Comparison of ENCODE assay signal across 22 mouse cellular contexts in genomic region chr3:37381457-37381856, GRCm38 (mm10). TPM values are rescaled to one million over a fixed set of nuclear protein-coding genes. Genes with fewer than 3 reads are reported as not detected.
A peak's percentile ranks its signal among the peaks of the same experiment; 100 is the strongest.
DNase-seq lines count a peak whose midpoint lies in the region; ATAC-seq and TF ChIP-seq lines count a peak whose summit lies in the region.
"Had no signal": no experiment of that assay in that cellular context is flagged by ENCODE, and none has a peak within 500 bp of the region (broad histone marks: within the 10 kb centered on the region; RNA-seq: fewer than 3 reads in every experiment).

No protein-coding gene starts in this region.

- no peaks in the 10 kb centered on the region for H3K36me3 ChIP-seq in heart, adult 2 months (ENCODE audit: control insufficient read depth, insufficient read depth, low read length)
- H3K36me3 ChIP-seq in lung, postnatal 0 days (ENCODE audit: insufficient read depth, low read length) = no peaks in the 10 kb centered on the region
- H3K36me3 ChIP-seq in limb, embryonic 14.5 days (ENCODE audit: control insufficient read depth, insufficient read depth, low read length) = no peaks in the 10 kb centered on the region
- H3K36me3 ChIP-seq: forebrain, embryonic 12.5 days; G1E; hindbrain, embryonic 10.5 days; intestine, embryonic 15.5 days had no signal

- DNase-seq in heart, adult 2 months = no peak
- DNase-seq in heart, adult 8-10 months (ENCODE audit: low spot score) = no peak
- DNase-seq in lung, postnatal 0 days (ENCODE audit: low spot score) = no peak
- no peak for DNase-seq in lung, postnatal 14 days
- DNase-seq in limb, embryonic 14.5 days (ENCODE audit: low spot score) = peak; percentile 31
- DNase-seq in B cell, adult 2 months = no peak
- DNase-seq: adrenal gland, postnatal 25 days; cerebellum, adult 18-20 months; cerebellum, adult 9-11 months; cerebellum, postnatal 36 days; gastrocnemius, postnatal 14 days had no signal

- H3K4me3 ChIP-seq in heart, adult 2 months = no peak overlapping the region
- H3K4me3 ChIP-seq in lung, postnatal 0 days (ENCODE audit: low read depth, low read length) = no peak overlapping the region
- no peak overlapping the region for H3K4me3 ChIP-seq in embryonic fibroblast, embryonic 13.5 days (ENCODE audit: insufficient read depth, low read length)
- no peak overlapping the region for H3K4me3 ChIP-seq in limb, embryonic 14.5 days (replicated peaks; ENCODE audit: low read length)
- H3K4me3 ChIP-seq: forebrain, embryonic 12.5 days; hindbrain, embryonic 10.5 days; intestine, embryonic 15.5 days had no signal

- no peak overlapping the region for H3K4me2 ChIP-seq in lung, postnatal 0 days (replicated peaks; ENCODE audit: low read depth, low read length)
- H3K4me2 ChIP-seq in limb, embryonic 14.5 days (replicated peaks; ENCODE audit: low read depth, low read length, severe bottlenecking) = no peak overlapping the region
- H3K4me2 ChIP-seq: forebrain, embryonic 12.5 days; heart, embryonic 11.5 days; hindbrain, embryonic 14.5 days; intestine, embryonic 15.5 days had no signal

- TF ChIP-seq EP300 in heart, adult 2 months (IDR thresholded peaks at IDR 0.05; ENCODE audit: insufficient read depth, low read depth, low read length) = no peak
- TF ChIP-seq EP300 in lung, postnatal 0 days (IDR thresholded peaks at IDR 0.05) = no peak

- intact Hi-C loops in heart, adult 2 months (cut with DNase I) = loop anchor here (5.0 kb wide), 1 partner anchor 34 kb away; the partner anchor contains the start of gene Fgf2

- no peak for ATAC-seq in lung, postnatal 0 days
- no peak for ATAC-seq in limb, embryonic 14.5 days (ENCODE audit: low FRiP score, low read depth)
- ATAC-seq in monocyte, adult 5-6 weeks (replicated peaks; ENCODE audit: insufficient number of reproducible peaks, low FRiP score, low TSS enrichment, poor library complexity, severe bottlenecking) = no peak
- ATAC-seq: CD4-positive, CD25-positive, alpha-beta regulatory T cell, adult 4 months; forebrain, embryonic 16.5 days; intestine, embryonic 15.5 days had no signal

- peaks cover 19% of the 10 kb centered on the region for H3K4me1 ChIP-seq in heart, adult 2 months (ENCODE audit: control insufficient read depth, insufficient read depth, low read length)
- H3K4me1 ChIP-seq in lung, postnatal 0 days (ENCODE audit: insufficient read depth, low read depth, low read length) = peaks cover 5% of the 10 kb centered on the region; the same call in 1 of the 2 replicates
- H3K4me1 ChIP-seq in embryonic fibroblast, embryonic 13.5 days (ENCODE audit: control insufficient read depth, insufficient read depth, low read length) = peaks cover 7% of the 10 kb centered on the region
- peaks cover 49% of the 10 kb centered on the region for H3K4me1 ChIP-seq in limb, embryonic 14.5 days (ENCODE audit: control insufficient read depth, insufficient read depth, low read length)
- H3K4me1 ChIP-seq: forebrain, embryonic 12.5 days had no signal

- H3K27me3 ChIP-seq in heart, adult 2 months (ENCODE audit: control insufficient read depth, insufficient read depth, low read length) = no peaks in the 10 kb centered on the region
- no peaks in the 10 kb centered on the region for H3K27me3 ChIP-seq in lung, postnatal 0 days (replicated peaks; ENCODE audit: insufficient read depth, low read length)
- H3K27me3 ChIP-seq in limb, embryonic 14.5 days (ENCODE audit: control insufficient read depth, insufficient read depth, low read length) = no peaks in the 10 kb centered on the region
- H3K27me3 ChIP-seq: forebrain, embryonic 12.5 days; intestine, embryonic 15.5 days had no signal

- TF ChIP-seq POLR2A in heart, adult 2 months (IDR thresholded peaks at IDR 0.05; ENCODE audit: insufficient read depth, low read depth, low read length) = no peak
- no peak for TF ChIP-seq POLR2A in embryonic fibroblast, embryonic 13.5 days (IDR thresholded peaks at IDR 0.05; ENCODE audit: low read depth, low read length)
- no peak for TF ChIP-seq POLR2A in limb, embryonic 14.5 days (IDR thresholded peaks at IDR 0.05; ENCODE audit: borderline replicate concordance, extremely low read depth, insufficient read depth, insufficient read length)

- no peaks in the 10 kb centered on the region for H3K79me2 ChIP-seq in heart, adult 2 months (replicated peaks; ENCODE audit: control insufficient read depth, insufficient read depth, low read length)

- H3K27ac ChIP-seq in heart, adult 2 months = peak overlapping the region; percentile 40
- H3K27ac ChIP-seq in lung, postnatal 0 days (ENCODE audit: low read length) = peak overlapping the region; percentile 14; the same call in 1 of the 2 replicates
- peak overlapping the region; percentile 19 for H3K27ac ChIP-seq in embryonic fibroblast, embryonic 13.5 days (ENCODE audit: insufficient read depth, low read length)
- H3K27ac ChIP-seq in limb, embryonic 14.5 days (replicated peaks; ENCODE audit: low read depth, low read length) = peak overlapping the region; percentile 67; the same call in 1 of the 2 replicates
- H3K27ac ChIP-seq: forebrain, embryonic 12.5 days; hindbrain, embryonic 10.5 days; hindbrain, embryonic 14.5 days; intestine, embryonic 15.5 days had no signal

- TF ChIP-seq CTCF in heart, adult 2 months (IDR thresholded peaks at IDR 0.05) = no peak
- TF ChIP-seq CTCF in lung, postnatal 0 days (IDR thresholded peaks at IDR 0.05) = no peak
- no peak for TF ChIP-seq CTCF in embryonic fibroblast, embryonic 13.5 days (IDR thresholded peaks at IDR 0.05; ENCODE audit: borderline replicate concordance, insufficient read depth, low read length)

- no peaks in the 10 kb centered on the region for H3K9me3 ChIP-seq in lung, postnatal 0 days (ENCODE audit: low read length)
- H3K9me3 ChIP-seq in limb, embryonic 14.5 days (ENCODE audit: control insufficient read depth, low read length) = no peaks in the 10 kb centered on the region
- H3K9me3 ChIP-seq: forebrain, embryonic 12.5 days; G1E; hindbrain, embryonic 10.5 days; intestine, embryonic 15.5 days had no signal

- H3K9ac ChIP-seq in heart, adult 2 months (ENCODE audit: low read depth, low read length) = no peak overlapping the region
- no peak overlapping the region for H3K9ac ChIP-seq in lung, postnatal 0 days (replicated peaks; ENCODE audit: low read depth)
- no peak overlapping the region for H3K9ac ChIP-seq in limb, embryonic 14.5 days (ENCODE audit: low read depth, low read length, severe bottlenecking)
- H3K9ac ChIP-seq: forebrain, embryonic 12.5 days; hindbrain, embryonic 14.5 days; intestine, embryonic 15.5 days had no signal

- 57% methylated on average over 6 of the region's 6 CpGs for WGBS in heart, adult 2 months
- 43% methylated on average over 6 of the region's 6 CpGs for WGBS in lung, postnatal 0 days
- WGBS in limb, embryonic 14.5 days = 50% methylated on average over 6 of the region's 6 CpGs

RNA-seq across cellular contexts. Expression of gene Fgf2, which starts 33.3 kb away (rescaled TPM):
- total RNA-seq in heart, adult 2 months (2021) = 10 to 100 TPM in 1 of 2 experiments, 1 to 10 TPM in 1; 9.0 to 14.2 TPM
- polyA plus RNA-seq in heart, adult 2 months (2012; rRNA removed) = 3.6 and 9.7 TPM in 2 replicates
- total RNA-seq in heart, adult 8-10 months (2022) = 10 to 100 TPM in 2 of 4 experiments, 1 to 10 TPM in 2; 9.2 to 15.7 (median 12.1) TPM
- 1.5 and 2.1 TPM in 2 replicates for polyA plus RNA-seq in lung, postnatal 0 days (2015; fragmentation: Nextera tagmentation; extraction: Ambion mirVana)
- 33.9 and 59.4 TPM in 2 replicates for polyA plus RNA-seq in embryonic fibroblast, embryonic 13.5 days (2011; ENCODE audit: insufficient read length, low read depth, missing spikeins)
- 12.7 and 12.9 TPM in 2 replicates for polyA plus RNA-seq in limb, embryonic 14.5 days (2012; rRNA removed)
- polyA plus RNA-seq in limb, embryonic 14.5 days (2014; fragmentation: Nextera tagmentation; extraction: Ambion mirVana) = 10.5 and 10.8 TPM in 2 replicates
- total RNA-seq in monocyte, adult 5-6 weeks (2017) = 0.10 to 0.19 TPM in 2 of 3 replicates, not detected in the other
- total RNA-seq: granulocyte monocyte progenitor cell, adult 5-6 weeks had no signal

RNA-seq across cellular contexts. Expression of gene Spata5, which starts 38.2 kb away (rescaled TPM):
- total RNA-seq in heart, adult 2 months (2021) = 10 to 100 TPM; 12.4 to 13.9 TPM
- polyA plus RNA-seq in heart, adult 2 months (2012; rRNA removed) = 2.1 and 4.6 TPM in 2 replicates
- total RNA-seq in heart, adult 8-10 months (2022) = 10 to 100 TPM; 12.4 to 15.8 (median 15.4) TPM
- 13.1 and 17.2 TPM in 2 replicates for polyA plus RNA-seq in lung, postnatal 0 days (2015; fragmentation: Nextera tagmentation; extraction: Ambion mirVana)
- 23.6 and 34.7 TPM in 2 replicates for polyA plus RNA-seq in embryonic fibroblast, embryonic 13.5 days (2011; ENCODE audit: insufficient read length, low read depth, missing spikeins)
- 5.7 and 9.6 TPM in 2 replicates for polyA plus RNA-seq in limb, embryonic 14.5 days (2012; rRNA removed)
- 39.9 and 40.2 TPM in 2 replicates for polyA plus RNA-seq in limb, embryonic 14.5 days (2014; fragmentation: Nextera tagmentation; extraction: Ambion mirVana)
- total RNA-seq in monocyte, adult 5-6 weeks (2017) = 105 to 136 TPM (median 120 TPM) in 3 replicates

RNA-seq across cellular contexts. Expression of gene Nudt6, which starts 38.6 kb away (rescaled TPM):
- 10 to 100 TPM; 26.6 to 32.1 TPM for total RNA-seq in heart, adult 2 months (2021)
- polyA plus RNA-seq in heart, adult 2 months (2012; rRNA removed) = 34.5 and 37.3 TPM in 2 replicates
- 10 to 100 TPM; 32.4 to 40.0 (median 33.8) TPM for total RNA-seq in heart, adult 8-10 months (2022)
- polyA plus RNA-seq in lung, postnatal 0 days (2015; fragmentation: Nextera tagmentation; extraction: Ambion mirVana) = 7.3 and 8.8 TPM in 2 replicates
- polyA plus RNA-seq in embryonic fibroblast, embryonic 13.5 days (2011; ENCODE audit: insufficient read length, low read depth, missing spikeins) = 3.0 and 5.0 TPM in 2 replicates
- 7.2 and 8.9 TPM in 2 replicates for polyA plus RNA-seq in limb, embryonic 14.5 days (2012; rRNA removed)
- 5.0 and 5.9 TPM in 2 replicates for polyA plus RNA-seq in limb, embryonic 14.5 days (2014; fragmentation: Nextera tagmentation; extraction: Ambion mirVana)
- 10.5 to 21.5 TPM (median 17.6 TPM) in 3 replicates for total RNA-seq in monocyte, adult 5-6 weeks (2017)

Comparison
In these comparisons a context has a peak if more than half of its experiments do, and no peak if none do; other contexts are left out.
1. H3K27ac ChIP-seq: peak in every context shown above with its lines; median percentile 67 in limb, embryonic 14.5 days; 40 in heart, adult 2 months; 19 in embryonic fibroblast, embryonic 13.5 days; 14 in lung, postnatal 0 days.